Comparison of ENCODE assay signal across 22 mouse cellular contexts in genomic region chr8:87078260-87078659, GRCm38 (mm10).
DNase-seq lines count a peak whose midpoint lies in the region; ATAC-seq and TF ChIP-seq lines count a peak whose summit lies in the region.
"Had no signal": no experiment of that assay in that cellular context is flagged by ENCODE, and none has a peak within 500 bp of the region (broad histone marks: within the 10 kb centered on the region; RNA-seq: fewer than 3 reads in every experiment).

No protein-coding gene starts in this region.

- WGBS in cerebellum, adult 2 months, result 35% methylated on average over 6 of the region's 6 CpGs
- 16% methylated on average over 6 of the region's 6 CpGs for WGBS in forebrain, embryonic 14.5 days

- H3K27me3 ChIP-seq in cerebellum, adult 2 months (ENCODE audit: control insufficient read depth, insufficient read depth, low read length), result no peaks in the 10 kb centered on the region
- no peaks in the 10 kb centered on the region for H3K27me3 ChIP-seq in forebrain, embryonic 14.5 days (replicated peaks; ENCODE audit: control insufficient read depth, insufficient read depth, low read length)
- H3K27me3 ChIP-seq: heart, embryonic 15.5 days; hindbrain, embryonic 15.5 days; intestine, embryonic 15.5 days; neural tube, embryonic 12.5 days had no signal

- H3K9me3 ChIP-seq in forebrain, embryonic 14.5 days (replicated peaks; ENCODE audit: control insufficient read depth, low read length), result no peaks in the 10 kb centered on the region
- H3K9me3 ChIP-seq: heart, embryonic 15.5 days; hindbrain, embryonic 15.5 days; intestine, embryonic 15.5 days; neural tube, embryonic 12.5 days had no signal

- TF ChIP-seq CTCF in cerebellum, adult 2 months (IDR thresholded peaks at IDR 0.05; ENCODE audit: borderline replicate concordance, insufficient read depth, low read depth, low read length), result no peak
- no peak for TF ChIP-seq CTCF in layer of hippocampus, adult 2 months (conservative IDR thresholded peaks at IDR 0.05)

- no peaks in the 10 kb centered on the region for H3K4me1 ChIP-seq in cerebellum, adult 2 months (ENCODE audit: control insufficient read depth, insufficient read depth, low read length)
- H3K4me1 ChIP-seq in forebrain, embryonic 14.5 days (ENCODE audit: control insufficient read depth, insufficient read depth, low read length), result peaks cover 3% of the 10 kb centered on the region; the same call in 1 of the 2 replicates
- H3K4me1 ChIP-seq: heart, embryonic 15.5 days; intestine, embryonic 15.5 days; neural tube, embryonic 12.5 days had no signal

- no peak overlapping the region for H3K4me3 ChIP-seq in cerebellum, adult 2 months (replicated peaks; ENCODE audit: insufficient read depth, low read depth, low read length)
- no peak overlapping the region for H3K4me3 ChIP-seq in layer of hippocampus, adult 2 months
- no peak overlapping the region for H3K4me3 ChIP-seq in forebrain, embryonic 14.5 days (ENCODE audit: low read depth, low read length)
- H3K4me3 ChIP-seq: heart, embryonic 15.5 days; hindbrain, embryonic 15.5 days; intestine, embryonic 15.5 days; neural tube, embryonic 12.5 days had no signal

- no peak for TF ChIP-seq POLR2A in cerebellum, adult 2 months (IDR thresholded peaks at IDR 0.05; ENCODE audit: borderline replicate concordance, insufficient read depth, low read length)

- no peak overlapping the region for H3K9ac ChIP-seq in forebrain, embryonic 14.5 days (ENCODE audit: low read length)
- H3K9ac ChIP-seq: heart, embryonic 15.5 days; hindbrain, embryonic 15.5 days; intestine, embryonic 15.5 days; neural tube, embryonic 12.5 days had no signal

- no peak for ATAC-seq in forebrain, embryonic 14.5 days
- ATAC-seq: intestine, embryonic 15.5 days had no signal

- DNase-seq in cerebellum, postnatal 10 days, result peak; percentile 75
- DNase-seq in cerebellum, adult 2 months, result no peak
- peak; percentile 15 to 25 for DNase-seq in layer of hippocampus, adult 2 months (ENCODE audit: low spot score in 2 of 2)
- no peak for DNase-seq in layer of hippocampus, postnatal 25 days (ENCODE audit: extremely low spot score in 1 of 2, low spot score in 1 of 2)
- peak; percentile 74 for DNase-seq in forebrain, embryonic 14.5 days (ENCODE audit: low spot score)
- DNase-seq in layer of hippocampus, postnatal 10 days (ENCODE audit: low spot score in 2 of 2), result peak; percentile 56 to 60
- no peak for DNase-seq in adrenal gland, postnatal 36 days
- no peak for DNase-seq in neural tube, embryonic 10.5 days (ENCODE audit: extremely low spot score, low spot score)
- DNase-seq: adrenal gland, postnatal 14 days; cerebellum, adult 8-10 months; heart, postnatal 36 days; kidney, adult 9 months; kidney, postnatal 14 days; retina, postnatal 1 day; thymus, adult 18-20 months; thymus, postnatal 36 days had no signal

- no peak overlapping the region for H3K4me2 ChIP-seq in forebrain, embryonic 14.5 days (ENCODE audit: low read length)
- H3K4me2 ChIP-seq: heart, embryonic 15.5 days; hindbrain, embryonic 15.5 days; intestine, embryonic 15.5 days; midbrain, embryonic 11.5 days; neural tube, embryonic 12.5 days had no signal

- no peaks in the 10 kb centered on the region for H3K36me3 ChIP-seq in forebrain, embryonic 14.5 days (ENCODE audit: control insufficient read depth, insufficient read depth, low read length)
- H3K36me3 ChIP-seq: heart, embryonic 15.5 days; hindbrain, embryonic 15.5 days; intestine, embryonic 15.5 days; neural tube, embryonic 12.5 days had no signal

- no peak overlapping the region for H3K27ac ChIP-seq in cerebellum, adult 2 months (ENCODE audit: insufficient read depth, low read length)
- no peak overlapping the region for H3K27ac ChIP-seq in layer of hippocampus, adult 2 months
- no peak overlapping the region for H3K27ac ChIP-seq in forebrain, embryonic 14.5 days (ENCODE audit: low read depth, low read length)
- H3K27ac ChIP-seq: heart, embryonic 15.5 days; hindbrain, embryonic 15.5 days; intestine, embryonic 15.5 days; macrophage; neural tube, embryonic 12.5 days had no signal

Comparison
In these comparisons a context has a peak if more than half of its experiments do, and no peak if none do; other contexts are left out.
1. DNase-seq: peak in cerebellum, postnatal 10 days (2 of 2), layer of hippocampus, adult 2 months (2 of 2), forebrain, embryonic 14.5 days (single experiment) and layer of hippocampus, postnatal 10 days (2 of 2); none in cerebellum, adult 2 months (0 of 2), layer of hippocampus, postnatal 25 days (0 of 2), adrenal gland, postnatal 36 days (0 of 2) and neural tube, embryonic 10.5 days (single experiment).